Mouse (Mus musculus): ENCODE measurements around the gene Rhox4b.
"Not testable (repeated sequence)": the region's sequence is repeated elsewhere in the genome, so short reads cannot be mapped to it uniquely, and the experiment has no call there.

Gene Rhox4b

GRCm38 (mm10) chrX:37432194-37432593 lies at the start of gene Rhox4b:
Rhox4b (plus strand) TSS chrX:37432494.
- DNase-seq, result not testable (repeated sequence)

DNA sequence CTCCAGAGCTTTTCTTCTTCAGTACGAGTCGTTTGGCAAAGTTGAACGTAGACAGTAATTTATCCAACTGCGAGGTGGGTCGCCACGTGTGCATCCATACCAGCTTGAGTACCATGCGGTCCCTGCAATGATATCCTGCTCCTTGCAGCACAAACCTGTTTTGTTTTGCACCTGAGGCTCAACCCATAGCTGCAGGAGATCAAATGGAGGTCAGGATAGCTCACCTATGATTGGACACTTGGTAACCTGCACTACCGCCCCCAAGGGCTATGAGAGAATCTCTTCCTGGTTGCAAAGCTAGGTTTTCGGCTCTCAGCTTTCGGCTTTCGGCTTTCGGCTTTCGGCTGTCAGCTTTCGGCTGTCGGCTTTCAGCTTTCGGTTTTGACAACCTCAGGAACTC lies 41.7 kb upstream of the Rhox4b start, which contains the start of gene Rhox4a2:
Gene Rhox4a2 (plus strand): TSS at position 301 of the 400 bp plus-strand sequence.
- DNase-seq, result not testable (repeated sequence)

- not testable (repeated sequence) for DNase-seq
Measured at GRCm38 (mm10) chrX:37411767-37412166, 20.5 kb upstream of the Rhox4b start, which contains the start of gene Rhox2b. Rhox2b (plus strand) TSS chrX:37412067.

- DNase-seq, result not testable (repeated sequence)
Measured at GRCm38 (mm10) chrX:37453380-37453779, 21.1 kb downstream of the Rhox4b start, which contains the start of gene Rhox2c. Rhox2c (plus strand) TSS chrX:37453680.

GRCm38 (mm10) chrX:37458285-37458684 lies 26.0 kb downstream of the Rhox4b start, which contains the start of gene Rhox3c:
Rhox3c (plus strand) TSS chrX:37458585.
- DNase-seq, result not testable (repeated sequence)

GRCm38 (mm10) chrX:37480037-37480436 lies 47.7 kb downstream of the Rhox4b start, which contains the start of gene Rhox4c:
Rhox4c (plus strand) TSS chrX:37480337.
- not testable (repeated sequence) for DNase-seq

All from lung, postnatal 4 days (tissue).